Mouse (Mus musculus) brain, embryonic 14.5 days (tissue): ENCODE data around the gene Mapk11.

ENCODE experiments used
- CTCF ChIP-seq: fragments of 200-500 bp; IDR thresholded peaks from 2 replicates; pipeline ENCODE4 v1.5.1; 2012; ENCODE audit warnings: inconsistent platforms, mild to moderate bottlenecking, moderate library complexity, borderline replicate concordance; ENCODE audit not compliant: insufficient read depth, insufficient read length; ENCODE audit errors: extremely low read depth
- POLR2A ChIP-seq: fragments of 200-500 bp; IDR thresholded peaks from 2 replicates; pipeline ENCODE4 v1.6.1; 2012; ENCODE audit warnings: mild to moderate bottlenecking, inconsistent platforms, borderline replicate concordance; ENCODE audit not compliant: poor library complexity, insufficient read depth, insufficient read length, severe bottlenecking; ENCODE audit errors: extremely low read depth

DNA sequence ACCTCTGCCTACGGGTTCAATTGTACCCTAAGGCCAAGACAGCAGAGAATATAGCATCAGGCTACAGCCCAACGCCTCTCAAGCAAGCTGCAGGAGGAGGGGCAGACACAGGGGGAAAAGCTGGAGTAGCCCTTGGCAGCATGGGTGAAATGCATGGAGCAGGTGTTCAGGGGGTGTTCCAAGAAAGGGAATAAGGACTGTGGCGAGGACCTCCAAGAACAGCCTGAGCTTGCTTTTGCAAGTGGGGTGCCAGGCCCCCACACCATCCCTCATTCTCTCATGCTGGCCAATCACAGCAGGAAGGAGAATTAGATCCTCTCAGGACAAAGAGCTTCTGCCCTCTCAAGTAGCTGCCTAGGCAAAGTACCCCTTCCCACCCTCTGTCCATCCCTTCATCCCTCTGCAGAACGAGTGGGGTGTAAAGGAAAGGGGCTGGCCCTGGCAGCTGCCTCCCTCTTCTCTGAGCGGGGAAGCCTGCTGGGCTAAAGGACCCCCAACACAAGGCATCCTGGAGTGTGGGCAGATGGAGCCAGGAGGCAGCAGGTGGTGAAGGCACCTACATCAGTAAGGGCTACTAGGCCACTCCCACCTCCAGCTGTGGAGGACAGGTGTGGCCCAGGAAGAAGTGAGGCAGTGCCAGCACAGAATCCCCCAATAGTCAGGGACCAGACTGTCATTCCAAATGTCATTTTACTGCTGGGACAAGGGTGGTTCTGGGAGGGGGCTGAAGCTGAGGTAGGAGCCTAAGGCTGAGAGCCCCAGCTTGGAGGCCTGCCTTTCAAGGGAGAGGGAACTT is 34.9 kb upstream of the Mapk11 start:
- no peak for TF ChIP-seq CTCF
- no peak for TF ChIP-seq POLR2A
